Mouse (Mus musculus): ENCODE data around the gene Slc18a3.

The Slc18a3 gene

DNA sequence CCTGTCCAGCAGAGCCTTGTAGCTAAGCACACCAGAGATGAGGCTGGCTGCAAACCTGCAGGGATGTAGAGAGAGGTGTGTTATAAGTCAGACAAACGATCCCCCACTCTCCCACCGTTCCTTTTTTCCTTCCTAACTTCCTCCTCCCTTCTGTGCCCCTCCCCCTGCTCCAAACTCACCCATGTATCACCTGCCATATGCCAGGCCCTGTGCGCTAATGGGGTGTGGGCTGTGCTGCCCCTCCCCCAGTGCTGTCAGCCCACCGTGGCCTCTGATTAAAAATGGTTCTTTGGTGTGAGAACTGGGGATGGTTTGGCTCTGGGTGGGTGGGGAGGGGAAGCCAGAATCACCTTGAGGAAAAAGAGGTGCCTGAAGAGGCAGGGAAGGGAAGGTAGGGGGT, 12.1 kb downstream of the Slc18a3 start:
- DNase-seq, result no peak

DNA sequence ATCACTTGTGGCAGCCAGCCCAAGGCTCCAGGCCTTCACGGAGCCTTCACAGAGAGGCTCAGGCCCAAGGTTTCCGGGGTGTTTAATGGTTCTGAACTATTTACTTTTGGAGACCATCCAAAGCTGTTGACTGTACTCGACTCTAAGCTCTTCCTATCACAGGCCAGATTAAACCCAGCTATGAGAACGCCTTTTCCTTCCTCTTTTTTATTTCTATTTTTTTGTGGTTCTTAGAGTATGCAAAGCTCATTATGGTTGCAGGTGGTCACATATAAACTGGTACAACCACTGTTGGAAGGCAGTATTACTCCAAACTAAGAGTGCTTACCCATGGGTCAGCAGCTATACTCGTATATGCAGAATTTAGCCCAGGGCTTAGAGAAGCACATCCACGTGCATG, 17.7 kb downstream of the Slc18a3 start:
- no peak for DNase-seq

DNA sequence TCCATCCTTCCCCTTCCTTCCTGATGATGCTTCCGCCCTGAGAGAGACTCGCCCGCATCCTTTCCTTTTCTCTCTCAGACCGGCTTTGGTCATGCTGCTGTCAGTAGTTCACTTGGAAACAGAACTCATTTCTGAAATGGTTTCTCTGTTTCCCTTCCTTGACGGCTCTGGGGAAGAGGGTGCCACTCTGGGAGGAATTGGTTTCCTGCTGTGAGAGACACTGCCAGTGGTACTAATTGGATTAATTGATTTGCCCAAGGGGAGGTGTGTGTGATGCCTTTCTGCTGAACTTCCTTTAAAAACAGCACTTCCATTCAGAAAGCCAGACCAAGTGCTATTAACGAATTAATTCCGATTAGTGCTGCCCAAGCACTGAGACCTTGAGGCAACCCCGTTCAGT, 21.2 kb downstream of the Slc18a3 start:
- no peak for DNase-seq

DNA sequence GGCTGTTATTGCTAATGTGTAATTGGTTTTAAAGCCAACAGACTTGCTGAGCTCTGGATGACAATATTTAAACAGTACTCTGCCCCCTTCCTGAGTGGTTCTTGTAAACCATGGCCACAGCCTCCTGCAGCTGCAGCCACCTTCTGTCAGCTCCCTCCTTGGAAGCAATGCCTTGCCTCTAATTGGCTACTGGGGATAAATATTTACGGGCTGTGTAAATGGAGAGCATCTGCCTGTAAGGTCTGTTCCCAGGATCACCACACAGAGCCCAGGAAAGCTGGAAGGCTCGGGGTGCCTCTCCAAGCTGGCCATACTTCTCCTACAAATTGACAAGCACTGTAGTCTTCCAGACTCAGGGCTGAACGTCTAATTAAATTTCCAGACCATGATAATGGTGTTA, 24.9 kb downstream of the Slc18a3 start:
- no peak for DNase-seq

DNA sequence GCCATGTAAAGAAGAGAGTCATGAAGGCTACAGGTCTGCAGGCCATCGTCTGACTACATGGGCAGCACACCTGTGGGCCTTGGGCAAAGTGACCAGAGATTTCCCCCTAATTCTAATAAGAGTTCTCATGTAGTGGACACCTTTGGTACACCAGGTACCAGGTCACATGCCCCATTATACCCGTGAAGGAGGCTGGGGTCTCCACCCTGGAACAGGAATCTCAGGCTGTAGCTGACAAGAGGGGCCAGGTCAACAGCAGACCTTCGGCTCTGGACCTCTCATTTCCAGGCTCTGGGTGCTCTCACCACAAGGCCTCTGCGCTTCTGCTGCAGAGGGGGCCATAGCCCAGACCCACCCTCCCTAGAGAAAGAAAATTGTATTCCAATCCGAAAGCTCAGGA, 25.3 kb downstream of the Slc18a3 start:
- DNase-seq, result no peak

DNA sequence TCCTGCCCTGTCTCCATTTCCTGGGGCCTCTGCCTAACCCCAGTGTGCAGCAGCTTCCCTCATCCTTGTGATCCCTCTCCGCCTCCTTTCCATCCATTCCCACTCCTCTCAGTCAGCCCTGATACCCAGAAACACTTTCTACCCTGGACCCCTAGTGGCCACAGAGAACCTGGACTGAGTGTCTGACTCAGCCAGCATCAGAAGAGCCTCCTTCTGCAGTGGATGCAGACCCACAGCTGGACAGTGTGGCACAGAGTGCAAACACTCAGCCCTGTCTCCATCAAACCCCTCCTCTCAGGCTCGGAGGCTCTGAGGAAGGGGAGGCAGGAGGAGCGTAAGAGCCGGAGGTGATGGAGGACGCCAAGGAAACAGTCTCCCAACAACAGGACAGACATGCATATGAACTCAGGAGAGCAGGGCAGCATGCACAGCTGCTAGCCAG, 27.3 kb downstream of the Slc18a3 start:
- no peak for DNase-seq

DNA sequence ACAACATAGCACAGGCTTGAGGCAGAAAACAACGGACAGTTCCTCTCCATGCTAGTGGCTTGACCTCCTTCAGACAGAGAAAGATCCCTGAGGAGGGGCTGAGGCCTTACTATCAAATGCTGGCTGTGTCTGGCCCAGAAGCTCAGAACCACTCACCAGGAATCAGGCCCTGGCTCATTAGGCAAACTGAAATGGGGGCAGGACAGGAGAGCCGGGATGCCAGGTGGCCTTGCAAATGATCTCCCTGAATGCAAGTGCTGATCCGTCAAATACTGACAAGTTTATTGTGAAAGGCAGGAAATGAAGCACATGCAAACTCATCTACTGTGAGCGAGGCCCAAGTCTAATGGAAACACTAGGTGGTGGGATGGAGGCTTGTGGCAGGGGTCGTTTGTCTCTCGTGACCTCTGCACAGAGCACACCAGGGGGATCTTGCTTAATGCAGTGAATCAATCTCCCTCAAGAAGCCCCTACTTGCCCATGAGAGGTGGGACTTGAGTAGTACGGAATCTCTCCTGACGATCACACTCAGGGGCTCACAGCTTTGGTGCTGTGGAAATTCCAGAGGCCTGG, 35.5 kb downstream of the Slc18a3 start:
- DNase-seq, result no peak

DNA sequence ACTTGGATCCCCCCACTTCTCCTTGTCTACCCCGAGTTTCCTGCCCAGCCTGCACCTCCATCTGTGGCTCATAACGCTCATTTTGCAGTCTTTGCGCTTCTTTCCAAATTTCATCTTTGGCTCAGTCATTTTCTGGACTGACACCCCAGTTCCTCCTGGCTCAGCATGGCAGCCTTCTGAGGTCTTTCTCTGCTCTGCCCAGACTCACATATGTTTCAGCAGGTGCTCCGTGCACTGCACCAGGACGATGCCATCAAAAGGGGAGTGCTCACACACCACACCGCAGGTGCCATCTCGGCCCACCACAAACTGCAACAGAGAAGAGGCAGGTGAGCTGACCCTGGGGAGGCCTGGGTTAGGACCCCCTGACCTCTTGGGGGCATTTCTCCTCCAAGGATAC, 40.7 kb downstream of the Slc18a3 start:
- no peak for DNase-seq

DNA sequence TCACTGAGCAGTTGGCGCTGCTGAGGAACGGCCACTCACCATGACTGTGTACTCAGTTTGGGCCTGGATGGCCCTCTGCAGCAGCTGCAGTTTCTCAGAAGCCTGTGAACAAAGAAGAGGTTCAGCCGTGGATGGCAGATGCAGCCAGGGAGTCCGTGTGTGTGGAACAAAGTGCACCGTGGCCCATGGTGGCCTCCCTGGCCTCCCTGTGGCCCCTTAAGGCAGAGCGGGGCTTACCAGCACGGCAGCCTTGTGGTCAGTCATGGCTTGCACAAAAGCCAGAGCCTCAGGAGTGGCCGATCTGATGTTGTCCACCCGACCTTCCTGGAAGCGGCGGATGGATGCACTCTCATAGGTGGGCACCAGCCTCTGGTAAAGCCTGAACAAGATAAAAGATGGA, 45.9 kb downstream of the Slc18a3 start:
- no peak for DNase-seq
